Mouse (Mus musculus) intestine, embryonic 14.5 days (tissue): ENCODE results near the gene Efna5. TPM values are rescaled to one million over a fixed set of nuclear protein-coding genes. Genes with fewer than 3 reads are reported as not detected.

Experiments
- ATAC-seq: fragments of 200-750 bp; cut with Nextera tagmentation; replicated peaks from 2 replicates; pipeline ENCODE4 v1.8.0; 2017; ENCODE audit warnings: low read depth, moderate number of reproducible peaks, moderate TSS enrichment, moderate library complexity; ENCODE audit not compliant: low FRiP score, low TSS enrichment
- DNase-seq: peaks from one replicate; pipeline ENCODE4 v3.0.0-alpha.2; 2018; ENCODE audit warnings: low spot score
- H3K27ac ChIP-seq: fragments of 300-500 bp; sonication (generic); 2 replicates; pipeline ENCODE4 v1.5.1; 2014; ENCODE audit warnings: low read depth, mild to moderate bottlenecking, control low read depth
- H3K27me3 ChIP-seq: fragments of 300-500 bp; sonication (generic); replicated peaks from 2 replicates; pipeline ENCODE4 v1.6.1; 2014; ENCODE audit warnings: low read length, control low read depth; ENCODE audit not compliant: control insufficient read depth, insufficient read depth
- H3K36me3 ChIP-seq: fragments of 300-500 bp; sonication (generic); 2 replicates; pipeline ENCODE4 v1.6.1; 2014; ENCODE audit warnings: low read length, control low read depth; ENCODE audit not compliant: control insufficient read depth, insufficient read depth
- H3K4me1 ChIP-seq: fragments of 300-500 bp; sonication (generic); replicated peaks from 2 replicates; pipeline ENCODE4 v1.6.1; 2014; ENCODE audit warnings: low read length, control low read depth, mixed read lengths; ENCODE audit not compliant: control insufficient read depth, insufficient read depth
- H3K4me2 ChIP-seq: fragments of 300-500 bp; sonication (generic); 2 replicates; pipeline ENCODE4 v1.6.1; 2014; ENCODE audit warnings: low read length
- H3K4me3 ChIP-seq: fragments of 300-500 bp; sonication (generic); 2 replicates; pipeline ENCODE4 v1.5.1; 2014; ENCODE audit warnings: low read depth, low read length, control low read depth, mixed read lengths
- H3K9ac ChIP-seq: fragments of 300-500 bp; sonication (generic); 2 replicates; pipeline ENCODE4 v1.6.1; 2014; ENCODE audit warnings: mild to moderate bottlenecking, low read length
- H3K9me3 ChIP-seq: fragments of 300-500 bp; sonication (generic); 2 replicates; pipeline ENCODE4 v1.6.1; 2016; ENCODE audit warnings: low read length, control low read depth; ENCODE audit not compliant: control insufficient read depth
- WGBS: fragments of 180-500 bp; shearing (Covaris S2); extraction: QIAGEN DNeasy Blood & Tissue Kit; methylation state at CpG from one replicate; pipeline ENCODE4 v1.1.7; 2014; 5-methylcytosine and 5-hydroxymethylcytosine counted together
- polyA plus RNA-seq: library from polyadenylated mRNA; unstranded; fragments of >200 nt; fragmentation: Nextera tagmentation; extraction: Ambion mirVana; gene quantifications from 2 replicates; pipeline ENCODE4 v1.2.1, GENCODE M21; 2014

Efna5 gene
- polyA plus RNA-seq, 1 experiment from 2014 or later, result 42.4 TPM

GRCm38 (mm10) chr17:62700791-62701602 lies 180.1 kb downstream of the Efna5 start:
- WGBS, result 52% methylated on average over 9 of the region's 9 CpGs
- Histone ChIP-seq H3K4me3 (no peak overlapping the region), H3K36me3 (no peaks in the 10 kb centered on the region), H3K9me3 (no peaks in the 10 kb centered on the region), H3K9ac (no peak overlapping the region), H3K4me2 (no peak overlapping the region), H3K27me3 (no peaks in the 10 kb centered on the region), H3K4me1 (no peaks in the 10 kb centered on the region; the same call in 1 of the 2 replicates), H3K27ac (no peak overlapping the region)
- DNase-seq (no peak), ATAC-seq (no peak)

GRCm38 (mm10) chr17:62694958-62695437 lies 186.1 kb downstream of the Efna5 start:
- Histone ChIP-seq H3K36me3 (no peaks in the 10 kb centered on the region), H3K4me2 (no peak overlapping the region), H3K27me3 (no peaks in the 10 kb centered on the region), H3K9ac (no peak overlapping the region), H3K9me3 (no peaks in the 10 kb centered on the region), H3K27ac (no peak overlapping the region), H3K4me3 (no peak overlapping the region), H3K4me1 (peaks cover 7% of the 10 kb centered on the region; the same call in 1 of the 2 replicates)
- 79% methylated on average over 9 of the region's 9 CpGs for WGBS
- DNase-seq, result no peak
- no peak for ATAC-seq

GRCm38 (mm10) chr17:62692242-62692641 lies 188.9 kb downstream of the Efna5 start:
- Histone ChIP-seq H3K9me3 (no peaks in the 10 kb centered on the region), H3K4me3 (no peak overlapping the region), H3K4me1 (0 out of 2 replicates have a peak, but pooled peaks cover 12% of the 10 kb centered on the region), H3K9ac (no peak overlapping the region), H3K27ac (no peak overlapping the region), H3K4me2 (no peak overlapping the region), H3K27me3 (no peaks in the 10 kb centered on the region), H3K36me3 (no peaks in the 10 kb centered on the region)
- no peak for DNase-seq
- 64% methylated on average over 4 of the region's 4 CpGs for WGBS
- ATAC-seq, result no peak

GRCm38 (mm10) chr17:62691201-62691715 lies 189.9 kb downstream of the Efna5 start:
- ATAC-seq, result no peak
- WGBS, result 73% methylated on average over 4 of the region's 4 CpGs
- 0 out of 2 replicates have a peak, but pooled peaks cover 12% of the 10 kb centered on the region for H3K4me1 ChIP-seq
- no peak for DNase-seq
- H3K4me3 ChIP-seq, result no peak overlapping the region
- no peaks in the 10 kb centered on the region for H3K27me3 ChIP-seq
- no peak overlapping the region for H3K9ac ChIP-seq
- H3K36me3 ChIP-seq, result no peaks in the 10 kb centered on the region
- H3K9me3 ChIP-seq, result no peaks in the 10 kb centered on the region
- no peak overlapping the region for H3K27ac ChIP-seq
- H3K4me2 ChIP-seq, result no peak overlapping the region

- WGBS, result 33% methylated on average over 8 of the region's 8 CpGs
- ATAC-seq (peak; percentile 54; the same call in 1 of the 2 replicates), DNase-seq (no peak)
- no peak overlapping the region for H3K9ac ChIP-seq
- H3K4me3 ChIP-seq, result no peak overlapping the region
- H3K4me1 ChIP-seq, result 0 out of 2 replicates have a peak, but pooled peaks cover 12% of the 10 kb centered on the region
- H3K27me3 ChIP-seq, result no peaks in the 10 kb centered on the region
- no peaks in the 10 kb centered on the region for H3K36me3 ChIP-seq
- no peak overlapping the region for H3K4me2 ChIP-seq
- H3K9me3 ChIP-seq, result no peaks in the 10 kb centered on the region
- H3K27ac ChIP-seq, result no peak overlapping the region
Measured at GRCm38 (mm10) chr17:62690256-62690655, 190.9 kb downstream of the Efna5 start.

GRCm38 (mm10) chr17:62689646-62690045 lies 191.5 kb downstream of the Efna5 start:
- DNase-seq, result no peak
- 51% methylated on average over 4 of the region's 4 CpGs for WGBS
- H3K27me3 ChIP-seq, result no peaks in the 10 kb centered on the region
- no peak overlapping the region for H3K4me3 ChIP-seq
- no peak for ATAC-seq
- H3K4me1 ChIP-seq, result 0 out of 2 replicates have a peak, but pooled peaks cover 12% of the 10 kb centered on the region
- H3K36me3 ChIP-seq, result no peaks in the 10 kb centered on the region
- H3K9me3 ChIP-seq, result no peaks in the 10 kb centered on the region
- no peak overlapping the region for H3K9ac ChIP-seq
- H3K27ac ChIP-seq, result no peak overlapping the region
- no peak overlapping the region for H3K4me2 ChIP-seq

- H3K27ac ChIP-seq, result no peak overlapping the region
- H3K4me1 ChIP-seq, result 0 out of 2 replicates have a peak, but pooled peaks cover 12% of the 10 kb centered on the region
- H3K9ac ChIP-seq, result no peak overlapping the region
- 32% methylated on average over 6 of the region's 6 CpGs for WGBS
- H3K27me3 ChIP-seq, result no peaks in the 10 kb centered on the region
- no peaks in the 10 kb centered on the region for H3K9me3 ChIP-seq
- no peaks in the 10 kb centered on the region for H3K36me3 ChIP-seq
- peak overlapping the region; percentile 5; the same call in 1 of the 2 replicates for H3K4me2 ChIP-seq
- H3K4me3 ChIP-seq, result no peak overlapping the region
- peak; percentile 52 for DNase-seq
- peak; percentile 67 for ATAC-seq
Measured at GRCm38 (mm10) chr17:62687369-62687768, 193.7 kb downstream of the Efna5 start.

- WGBS, result 75% methylated on average over 6 of the region's 6 CpGs
- ATAC-seq (no peak), DNase-seq (no peak)
- H3K4me1 ChIP-seq, result 0 out of 2 replicates have a peak, but pooled peaks cover 5% of the 10 kb centered on the region
- no peak overlapping the region for H3K4me2 ChIP-seq
- no peaks in the 10 kb centered on the region for H3K9me3 ChIP-seq
- no peak overlapping the region for H3K27ac ChIP-seq
- no peak overlapping the region for H3K4me3 ChIP-seq
- H3K9ac ChIP-seq, result no peak overlapping the region
- no peaks in the 10 kb centered on the region for H3K36me3 ChIP-seq
- no peaks in the 10 kb centered on the region for H3K27me3 ChIP-seq
Measured at GRCm38 (mm10) chr17:62685181-62685580, 195.9 kb downstream of the Efna5 start.
